Mouse (Mus musculus): Measurements from ENCODE around the gene Rraga. TPM values are rescaled to one million over a fixed set of nuclear protein-coding genes. Genes with fewer than 3 reads are reported as not detected.

Gene Rraga
- 109 TPM for polyA plus RNA-seq (2014; fragmentation: Illumina TruSeq; extraction: RNeasy Lipid Tissue Mini Kit (QIAGEN cat#74804))

GRCm38 (mm10) chr4:86575283-86575983, at the start of gene Rraga:
Gene Rraga, plus strand, starts transcription at chr4:86575668.

DNA sequence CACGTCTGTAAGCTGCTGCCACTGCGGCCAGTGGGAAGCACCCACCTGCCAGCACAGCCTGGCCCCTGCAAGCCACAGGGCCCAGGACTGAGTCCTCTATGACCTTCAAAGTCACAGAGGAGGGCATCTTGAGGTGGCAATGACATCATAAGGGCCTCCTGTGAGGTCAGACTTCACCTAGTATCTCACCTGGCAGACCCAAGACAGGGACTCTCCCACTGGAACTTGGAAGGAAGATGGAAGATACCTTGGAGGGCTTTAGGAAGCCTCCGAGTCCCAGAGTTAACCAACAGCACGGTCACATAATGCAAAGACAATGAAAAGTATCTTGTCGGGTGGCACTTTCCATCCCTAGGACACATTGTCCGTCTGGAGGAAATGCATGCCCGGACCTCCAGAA, 17.2 kb upstream of the Rraga start, which contains the start of gene Saxo1:
Gene Saxo1 (minus strand): TSS at position 101 of the 400 bp plus-strand sequence.

GRCm38 (mm10) chr4:86611524-86612288, 36.2 kb downstream of the Rraga start, which contains the start of gene Haus6:
Gene Haus6, minus strand, starts transcription at chr4:86612055.

Other genes with a start within 250 kb of the Rraga start
- gene Saxo1, start 17.3 kb upstream of the Rraga start, polyA plus RNA-seq (2014; fragmentation: Illumina TruSeq; extraction: RNeasy Lipid Tissue Mini Kit (QIAGEN cat#74804)), result 0.26 TPM
- 40.1 TPM for gene Haus6, start 36.4 kb downstream of the Rraga start, polyA plus RNA-seq (2014; fragmentation: Illumina TruSeq; extraction: RNeasy Lipid Tissue Mini Kit (QIAGEN cat#74804))
- gene Plin2, start 94.4 kb downstream of the Rraga start, polyA plus RNA-seq (2014; fragmentation: Illumina TruSeq; extraction: RNeasy Lipid Tissue Mini Kit (QIAGEN cat#74804)), result 17.0 TPM
- 91.7 TPM for gene Dennd4c, start 172.9 kb downstream of the Rraga start, polyA plus RNA-seq (2014; fragmentation: Illumina TruSeq; extraction: RNeasy Lipid Tissue Mini Kit (QIAGEN cat#74804))